Mouse (Mus musculus): ENCODE results near the gene H2-Q1.
A peak's percentile ranks its signal among the peaks of the same experiment; 100 is the strongest.
"Not testable (repeated sequence)": the region's sequence is repeated elsewhere in the genome, so short reads cannot be mapped to it uniquely, and the experiment has no call there.

Gene H2-Q1

DNA sequence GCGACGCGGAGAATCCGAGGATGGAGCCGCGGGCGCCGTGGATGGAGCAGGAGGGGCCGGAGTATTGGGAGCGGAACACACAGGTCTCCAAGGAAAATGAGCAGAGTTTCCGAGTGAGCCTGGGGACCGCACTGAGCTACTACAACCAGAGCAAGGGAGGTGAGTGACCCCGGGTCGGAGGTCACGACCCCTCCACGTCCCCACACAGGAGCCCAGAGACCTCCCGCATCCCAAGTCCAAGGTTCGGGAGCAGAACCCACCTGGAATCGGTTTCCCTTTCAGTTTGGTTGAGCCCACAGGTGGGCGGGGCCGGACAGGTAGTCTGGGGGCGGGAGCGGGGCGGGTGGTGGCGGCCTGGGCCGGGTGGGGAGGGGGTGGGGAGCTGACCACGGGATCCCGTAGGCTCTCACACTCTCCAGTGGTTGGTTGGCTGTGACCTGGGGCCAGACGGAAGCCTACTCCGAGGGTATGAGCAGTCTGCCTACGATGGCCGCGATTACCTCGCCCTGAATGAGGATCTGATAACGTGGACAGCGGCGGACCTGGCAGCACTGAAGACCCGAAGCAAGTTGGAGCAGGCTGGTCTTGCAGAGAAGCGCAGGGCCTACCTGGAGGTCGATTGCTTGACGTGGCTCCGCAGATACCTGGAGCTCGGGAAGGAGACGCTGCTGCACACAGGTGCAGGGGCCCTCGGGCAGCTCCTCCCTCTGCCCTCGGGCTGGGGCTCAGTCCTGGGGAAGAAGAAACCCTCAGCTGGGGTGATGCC is 22.7 kb downstream of the H2-Q1 start:
- DNase-seq: peak; percentile 13

DNA sequence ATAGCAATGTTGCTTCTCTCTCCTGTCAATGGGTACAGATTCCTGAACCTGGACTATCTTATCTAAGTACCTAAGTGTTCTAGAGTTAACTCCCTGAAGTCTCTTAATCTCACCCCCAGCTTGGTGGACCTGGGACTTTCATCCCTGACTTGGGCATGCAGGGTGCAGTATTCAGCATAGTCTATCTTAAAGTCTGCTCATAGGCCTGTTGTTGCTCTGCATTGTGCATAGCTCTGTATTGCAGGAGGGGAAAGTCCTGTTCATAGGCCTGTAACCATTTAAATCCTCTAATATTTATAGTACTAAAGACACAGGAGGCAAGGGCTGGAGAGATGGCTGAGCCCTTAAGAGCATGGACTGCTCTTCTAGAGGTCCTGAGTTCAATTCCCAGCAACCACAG is 27.5 kb downstream of the H2-Q1 start:
- DNase-seq: not testable (repeated sequence)

DNA sequence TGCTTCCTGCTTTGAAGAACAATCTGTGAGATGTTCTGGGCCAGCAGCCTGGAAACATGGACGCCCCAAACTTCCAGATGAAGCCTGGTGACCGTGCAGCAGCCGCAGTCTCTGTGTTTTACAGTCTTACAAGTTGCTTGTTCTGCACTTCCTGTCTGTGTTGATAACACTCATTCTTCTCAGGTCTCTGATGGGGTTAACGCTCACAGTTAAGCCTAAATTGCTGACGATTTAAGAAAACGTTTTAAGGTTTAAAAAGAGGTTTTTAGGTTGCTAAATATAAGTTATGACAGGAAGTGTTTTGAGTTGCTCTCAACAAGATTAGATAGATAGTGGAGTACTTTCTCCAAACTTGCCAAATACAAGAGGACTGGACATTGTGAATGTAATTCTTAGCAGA is 33.1 kb downstream of the H2-Q1 start:
- not testable (repeated sequence) for DNase-seq

DNA sequence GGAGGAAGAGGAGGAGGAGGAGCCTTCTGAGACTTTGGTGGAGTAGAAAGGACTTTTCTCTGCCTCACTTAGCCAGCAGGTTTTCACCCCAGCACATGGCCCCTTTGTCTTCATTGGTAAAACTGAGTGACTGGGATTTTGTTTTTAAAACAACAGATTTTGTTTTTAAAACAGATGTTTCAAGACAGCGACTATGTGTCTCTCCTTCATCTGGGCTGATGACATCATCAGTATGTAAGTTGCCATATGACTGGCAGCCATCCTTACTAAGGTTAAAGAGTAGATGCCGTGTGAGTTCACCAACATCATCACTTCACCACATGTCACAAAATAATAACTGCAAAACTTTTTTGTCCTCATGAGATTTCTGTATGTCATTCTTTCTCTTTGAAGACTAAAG is 33.9 kb downstream of the H2-Q1 start:
- no peak for DNase-seq

DNA sequence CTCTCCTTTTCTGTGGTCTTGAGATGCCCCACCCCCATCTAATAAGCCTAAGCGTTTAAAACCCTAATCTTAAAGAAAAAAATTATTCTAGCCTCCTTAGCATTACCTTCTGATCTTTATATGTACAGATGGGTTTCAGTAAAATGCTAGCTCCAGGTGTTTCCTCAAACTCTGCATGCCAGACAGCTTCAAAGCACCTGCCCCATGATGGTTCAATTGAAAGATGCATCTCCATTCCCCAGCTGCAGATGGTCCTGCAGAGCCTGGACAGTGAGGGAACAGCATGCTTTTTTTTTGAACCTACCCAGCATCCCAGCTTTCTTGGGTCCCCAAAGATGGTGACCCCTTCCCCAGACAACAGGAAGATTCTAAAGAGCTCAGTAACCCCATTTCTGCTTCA is 36.9 kb downstream of the H2-Q1 start:
- DNase-seq: no peak

DNA sequence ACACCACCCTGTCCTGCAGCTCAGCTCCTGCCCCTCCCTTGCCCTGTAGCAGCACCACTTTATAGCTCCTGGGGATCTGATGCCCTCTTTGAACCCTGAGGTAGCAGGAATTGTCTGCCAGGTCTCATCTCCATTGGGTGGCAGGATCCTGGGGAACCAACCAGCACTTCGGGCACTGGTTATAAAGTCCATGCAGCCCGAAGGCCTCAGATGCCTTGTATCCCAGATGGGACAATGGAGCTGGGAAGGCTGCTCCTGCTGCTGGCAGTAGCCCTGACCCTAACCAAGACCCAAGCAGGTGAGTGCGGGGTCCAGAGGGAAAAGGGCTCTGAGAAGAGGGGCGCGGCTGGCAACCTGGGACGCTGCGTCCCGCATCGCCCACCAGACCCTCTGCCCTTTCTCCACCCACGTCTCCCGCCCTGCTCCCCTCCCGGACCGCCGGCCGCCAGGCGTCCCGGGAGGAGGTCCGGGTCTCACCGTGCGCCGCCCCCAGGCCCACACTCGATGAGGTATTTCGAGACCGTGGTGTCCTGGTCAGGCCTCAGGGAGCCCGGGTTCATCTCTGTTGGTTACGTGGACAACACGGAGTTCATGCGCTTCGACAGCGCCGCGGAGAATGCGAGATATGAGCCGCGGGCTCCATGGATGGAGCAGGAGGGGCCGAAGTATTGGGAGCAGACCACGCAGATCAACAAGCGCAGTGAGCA is 38.7 kb downstream of the H2-Q1 start:
- DNase-seq: no peak

DNA sequence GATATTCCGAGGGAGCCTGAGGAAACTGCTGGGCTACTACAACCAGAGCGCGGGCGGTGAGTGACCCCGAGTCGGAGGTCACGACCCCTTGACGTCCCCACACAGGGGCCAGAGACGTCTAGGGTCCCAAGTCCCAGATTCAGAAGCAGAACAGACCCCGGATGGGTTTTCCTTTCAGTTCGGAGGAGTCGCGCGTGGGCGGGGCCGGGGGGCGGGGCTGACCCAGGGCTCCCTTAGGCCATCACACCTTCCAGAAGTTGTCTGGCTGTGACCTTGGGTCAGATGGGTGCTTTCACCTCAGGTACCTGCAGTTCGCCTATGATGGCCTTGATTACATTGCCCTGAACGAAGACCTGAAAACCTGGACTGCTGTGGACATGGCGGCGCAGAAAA is 39.3 kb downstream of the H2-Q1 start:
- DNase-seq: no peak

All from kidney, adult 9 months (tissue).